Mouse (Mus musculus) skeletal muscle tissue, postnatal 0 days (tissue): Measurements from ENCODE around the gene Ccdc190. TPM values are rescaled to one million over a fixed set of nuclear protein-coding genes. Genes with fewer than 3 reads are reported as not detected.

Experiments
- polyA plus RNA-seq: library from polyadenylated mRNA; unstranded; fragments of >200 nt; fragmentation: Nextera tagmentation; extraction: Ambion mirVana; gene quantifications from 2 replicates; pipeline ENCODE4 v1.2.1, GENCODE M21; 2015

Ccdc190 gene
- not detected in 2 replicates for polyA plus RNA-seq

GRCm38 (mm10) chr1:169928454-169928971, at the start of gene Ccdc190:
Gene Ccdc190 (plus strand): TSS chr1:169928648.

GRCm38 (mm10) chr1:169968792-169969515, 40.5 kb downstream of the Ccdc190 start, which contains the start of gene Hsd17b7:
Gene Hsd17b7 (minus strand): TSS chr1:169969241.

Other genes starting within 250 kb of the Ccdc190 start
- gene Rgs4, start 181.0 kb upstream of the Ccdc190 start, polyA plus RNA-seq: 4.1 and 4.4 TPM in 2 replicates
- 6.2 and 7.2 TPM in 2 replicates for gene Hsd17b7, start 40.6 kb downstream of the Ccdc190 start, polyA plus RNA-seq
- 25.5 and 29.7 TPM in 2 replicates for gene Ddr2, start 182.1 kb downstream of the Ccdc190 start, polyA plus RNA-seq
- gene Uap1, start 246.3 kb downstream of the Ccdc190 start, polyA plus RNA-seq: 30.8 and 36.5 TPM in 2 replicates